Mouse (Mus musculus): ENCODE measurements around the gene Tlcd1. TPM values are rescaled to one million over a fixed set of nuclear protein-coding genes. Genes with fewer than 3 reads are reported as not detected.

Gene Tlcd1
- total and polyA plus RNA-seq, 2 experiments, result 50.7 to 61.5 TPM

DNA sequence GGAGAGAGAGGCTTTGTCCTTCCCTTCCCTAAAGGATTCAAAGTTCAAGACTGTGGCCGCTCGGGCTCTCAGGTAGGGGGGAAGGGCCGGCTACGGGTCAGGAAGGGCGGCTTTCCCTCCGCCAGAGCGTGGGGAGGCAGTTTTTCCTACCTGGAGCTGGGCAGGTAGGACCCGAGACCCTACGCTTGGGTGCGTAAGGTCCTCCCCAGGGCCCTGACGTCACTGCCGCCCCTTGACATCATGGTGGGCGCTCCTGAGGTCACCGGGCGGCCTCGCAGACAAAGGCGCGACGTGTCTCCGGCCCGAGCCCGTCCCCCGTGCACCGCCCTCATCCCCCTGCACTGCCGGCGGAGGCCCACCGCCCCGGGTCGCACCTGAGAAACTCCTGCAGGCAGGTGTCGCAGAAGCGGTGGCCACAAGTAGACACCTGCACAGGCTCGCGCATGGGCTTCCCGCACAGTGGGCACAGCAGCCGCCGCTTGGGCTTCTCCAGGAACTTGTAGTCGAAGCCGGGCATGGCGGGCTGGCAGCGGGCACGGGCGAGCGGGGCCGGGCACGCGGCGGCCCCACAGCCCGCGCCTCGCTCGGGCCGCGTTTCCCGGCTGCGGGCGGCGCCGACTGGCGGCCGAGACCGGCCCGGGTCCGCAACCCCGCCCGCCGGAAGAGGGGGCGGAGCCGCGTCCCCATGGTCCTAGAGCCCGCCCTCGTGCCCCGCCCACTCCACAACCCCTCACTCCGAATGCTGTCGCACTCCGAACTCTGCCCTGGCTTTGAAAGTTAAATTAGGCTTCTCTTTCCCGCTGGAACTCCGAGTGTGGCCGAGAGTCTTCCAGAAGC is 11.4 kb upstream of the Tlcd1 start, which contains the start of gene Traf4:
TSS of gene Traf4 (minus strand) at position 666 of the 837 bp plus-strand sequence.
- Histone ChIP-seq H3K4me1 (ENCODE audit: control insufficient read depth, insufficient read depth, low read length) (peaks cover 20% of the 10 kb centered on the region), H3K36me3 (ENCODE audit: control insufficient read depth, insufficient read depth, low read length) (no peaks in the 10 kb centered on the region; the same call in 1 of the 2 replicates), H3K4me3 (ENCODE audit: insufficient read depth, low read depth, low read length) (peak within 1 kb of the TSS; percentile 99), H3K79me2 (ENCODE audit: control insufficient read depth, insufficient read depth, low read length) (peaks cover 41% of the 10 kb centered on the region; the same call in 1 of the 2 replicates), H3K27ac (replicated peaks; ENCODE audit: insufficient read depth, low read depth, low read length) (peak within 1 kb of the TSS; percentile 98), H3K27me3 (ENCODE audit: control insufficient read depth, insufficient read depth, low read length) (no peaks in the 10 kb centered on the region), H3K9ac (ENCODE audit: low read depth, low read length) (peak within 1 kb of the TSS; percentile 98)
- under 1% methylated on average over 78 of the region's 78 CpGs for WGBS
- peak; percentile 84 for DNase-seq (ENCODE audit: extremely low read depth, low read depth, low spot score)
- peak; percentile 59; the same call in 1 of the 2 replicates for TF ChIP-seq POLR2A (IDR thresholded peaks at IDR 0.05; ENCODE audit: extremely low read depth, insufficient read depth, low read length)
- TF ChIP-seq CTCF (IDR thresholded peaks at IDR 0.05; ENCODE audit: low read depth, low read length), result peak; percentile 24

DNA sequence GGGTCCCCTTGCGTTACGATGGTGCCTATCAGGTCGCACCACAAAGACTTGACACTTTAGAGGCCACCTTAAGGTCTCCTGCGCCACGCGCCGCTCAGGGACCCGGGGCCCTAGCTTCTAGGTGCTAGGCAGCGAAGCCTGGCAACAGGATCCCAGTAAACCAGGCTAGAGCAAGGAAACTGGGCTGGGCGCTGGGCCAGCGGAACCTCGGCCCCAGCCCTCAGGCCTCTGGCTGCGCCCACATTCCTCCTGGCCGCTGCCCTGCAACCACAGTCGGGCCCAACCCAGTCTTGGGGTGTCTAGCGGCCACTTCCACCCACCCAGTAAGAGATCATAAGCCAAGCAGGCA is 10.8 kb upstream of the Tlcd1 start:
- Histone ChIP-seq H3K4me3 (ENCODE audit: insufficient read depth, low read depth, low read length) (peak overlapping the region; percentile 56), H3K4me1 (ENCODE audit: control insufficient read depth, insufficient read depth, low read length) (peaks cover 20% of the 10 kb centered on the region), H3K27ac (replicated peaks; ENCODE audit: insufficient read depth, low read depth, low read length) (peak overlapping the region; percentile 97), H3K36me3 (ENCODE audit: control insufficient read depth, insufficient read depth, low read length) (no peaks in the 10 kb centered on the region; the same call in 1 of the 2 replicates), H3K9ac (ENCODE audit: low read depth, low read length) (peak overlapping the region; percentile 81), H3K79me2 (ENCODE audit: control insufficient read depth, insufficient read depth, low read length) (peaks cover 40% of the 10 kb centered on the region; the same call in 1 of the 2 replicates), H3K27me3 (ENCODE audit: control insufficient read depth, insufficient read depth, low read length) (no peaks in the 10 kb centered on the region)
- WGBS, result under 1% methylated on average over 16 of the region's 16 CpGs
- TF ChIP-seq CTCF (IDR thresholded peaks at IDR 0.05; ENCODE audit: low read depth, low read length) (no peak), POLR2A (IDR thresholded peaks at IDR 0.05; ENCODE audit: extremely low read depth, insufficient read depth, low read length) (no peak)
- DNase-seq (ENCODE audit: extremely low read depth, low read depth, low spot score), result no peak

DNA sequence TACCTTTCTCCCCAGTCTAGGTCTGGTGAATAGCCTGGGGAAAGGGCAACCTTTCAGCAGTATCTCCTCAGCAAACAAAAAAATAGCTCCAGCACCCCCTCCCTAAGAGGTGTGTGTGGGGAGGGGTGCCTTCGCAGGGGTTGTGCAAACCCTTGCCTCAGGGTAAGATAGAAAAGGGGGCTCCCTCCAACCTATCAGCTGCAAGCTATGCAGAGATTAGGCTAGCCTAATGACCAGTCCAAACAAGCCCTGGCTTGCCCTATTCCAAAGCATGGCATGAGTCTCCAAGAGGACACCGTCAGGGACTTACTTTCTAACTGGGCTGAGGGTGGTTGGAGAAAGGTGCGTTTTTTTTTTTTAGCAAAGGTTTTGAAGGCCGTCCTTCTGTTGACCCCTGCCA is 10.3 kb upstream of the Tlcd1 start:
- Histone ChIP-seq H3K9ac (ENCODE audit: low read depth, low read length) (peak overlapping the region; percentile 39), H3K79me2 (ENCODE audit: control insufficient read depth, insufficient read depth, low read length) (peaks cover 37% of the 10 kb centered on the region; the same call in 1 of the 2 replicates), H3K27ac (replicated peaks; ENCODE audit: insufficient read depth, low read depth, low read length) (peak overlapping the region; percentile 97), H3K4me3 (ENCODE audit: insufficient read depth, low read depth, low read length) (no peak overlapping the region), H3K27me3 (ENCODE audit: control insufficient read depth, insufficient read depth, low read length) (no peaks in the 10 kb centered on the region), H3K4me1 (ENCODE audit: control insufficient read depth, insufficient read depth, low read length) (peaks cover 20% of the 10 kb centered on the region), H3K36me3 (ENCODE audit: control insufficient read depth, insufficient read depth, low read length) (no peaks in the 10 kb centered on the region; the same call in 1 of the 2 replicates)
- 35% methylated on average over 4 of the region's 4 CpGs for WGBS
- TF ChIP-seq POLR2A (IDR thresholded peaks at IDR 0.05; ENCODE audit: extremely low read depth, insufficient read depth, low read length) (no peak), CTCF (IDR thresholded peaks at IDR 0.05; ENCODE audit: low read depth, low read length) (no peak)
- DNase-seq (ENCODE audit: extremely low read depth, low read depth, low spot score), result no peak

DNA sequence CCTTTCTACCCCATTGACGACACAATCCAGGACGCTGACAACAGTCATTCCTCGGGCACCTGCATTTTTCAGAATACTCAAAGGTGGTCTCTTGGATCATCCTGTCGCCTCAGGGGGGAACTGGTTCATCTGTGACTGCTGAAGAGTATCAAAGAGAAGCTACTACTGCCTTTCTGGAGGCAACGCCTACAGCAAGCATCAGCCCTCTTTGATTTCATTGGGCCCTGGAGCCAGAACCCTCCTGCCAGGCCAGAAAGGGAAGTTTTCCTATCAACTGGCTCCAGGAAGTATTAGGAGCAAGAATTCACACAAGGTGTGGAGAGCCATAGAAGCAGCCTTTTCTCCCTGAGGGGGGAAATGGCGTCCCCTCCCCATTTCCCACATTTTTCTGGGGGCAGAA is 9.9 kb upstream of the Tlcd1 start:
- Histone ChIP-seq H3K4me3 (ENCODE audit: insufficient read depth, low read depth, low read length) (no peak overlapping the region), H3K36me3 (ENCODE audit: control insufficient read depth, insufficient read depth, low read length) (no peaks in the 10 kb centered on the region; the same call in 1 of the 2 replicates), H3K4me1 (ENCODE audit: control insufficient read depth, insufficient read depth, low read length) (peaks cover 20% of the 10 kb centered on the region), H3K79me2 (ENCODE audit: control insufficient read depth, insufficient read depth, low read length) (peaks cover 35% of the 10 kb centered on the region; the same call in 1 of the 2 replicates), H3K27me3 (ENCODE audit: control insufficient read depth, insufficient read depth, low read length) (no peaks in the 10 kb centered on the region), H3K9ac (ENCODE audit: low read depth, low read length) (no peak overlapping the region), H3K27ac (replicated peaks; ENCODE audit: insufficient read depth, low read depth, low read length) (0 out of 2 replicates have a peak overlapping the region, but pooled peaks have one; percentile 97)
- TF ChIP-seq POLR2A (IDR thresholded peaks at IDR 0.05; ENCODE audit: extremely low read depth, insufficient read depth, low read length) (no peak), CTCF (IDR thresholded peaks at IDR 0.05; ENCODE audit: low read depth, low read length) (no peak)
- no peak for DNase-seq (ENCODE audit: extremely low read depth, low read depth, low spot score)
- 90% methylated on average over 6 of the region's 6 CpGs for WGBS

DNA sequence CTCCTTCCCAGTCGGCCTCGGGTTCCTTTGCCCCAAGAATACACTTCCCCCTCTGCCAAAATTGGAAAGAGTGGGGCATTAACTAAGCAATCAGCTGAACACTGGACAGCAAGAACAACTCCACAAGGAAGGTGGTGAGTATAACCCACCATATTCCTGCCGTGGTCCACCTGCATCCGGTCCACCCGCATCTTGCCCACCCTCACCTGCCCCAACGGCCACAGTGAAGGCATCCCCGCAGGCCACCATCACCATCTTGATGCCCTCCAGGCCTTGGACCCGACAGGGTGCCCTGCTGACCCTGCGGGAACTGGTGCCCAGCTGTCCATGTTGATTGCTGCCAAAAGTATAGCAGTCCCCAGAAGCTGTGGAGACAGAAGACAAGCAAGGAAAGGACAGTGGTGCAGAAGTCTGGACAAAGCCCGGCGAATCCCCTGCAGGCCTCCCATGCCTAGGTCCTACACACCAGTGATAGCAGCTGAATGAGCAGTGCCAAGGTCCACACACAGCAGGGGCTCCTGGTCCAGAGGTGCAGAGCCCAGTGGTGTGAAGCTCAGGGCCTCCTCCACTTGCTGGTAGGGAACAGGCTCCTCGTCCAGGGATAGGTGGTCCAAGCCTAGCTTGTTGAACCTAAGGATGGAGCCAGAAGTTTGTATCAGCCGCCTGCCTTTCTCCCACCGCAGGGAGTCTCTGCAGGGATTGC is 9.1 kb upstream of the Tlcd1 start:
- Histone ChIP-seq H3K4me1 (ENCODE audit: control insufficient read depth, insufficient read depth, low read length) (peaks cover 17% of the 10 kb centered on the region), H3K79me2 (ENCODE audit: control insufficient read depth, insufficient read depth, low read length) (peaks cover 28% of the 10 kb centered on the region; the same call in 1 of the 2 replicates), H3K27me3 (ENCODE audit: control insufficient read depth, insufficient read depth, low read length) (no peaks in the 10 kb centered on the region), H3K9ac (ENCODE audit: low read depth, low read length) (no peak overlapping the region), H3K27ac (replicated peaks; ENCODE audit: insufficient read depth, low read depth, low read length) (no peak overlapping the region), H3K4me3 (ENCODE audit: insufficient read depth, low read depth, low read length) (no peak overlapping the region), H3K36me3 (ENCODE audit: control insufficient read depth, insufficient read depth, low read length) (no peaks in the 10 kb centered on the region)
- no peak for DNase-seq (ENCODE audit: extremely low read depth, low read depth, low spot score)
- 90% methylated on average over 14 of the region's 14 CpGs for WGBS
- TF ChIP-seq CTCF (IDR thresholded peaks at IDR 0.05; ENCODE audit: low read depth, low read length) (no peak), POLR2A (IDR thresholded peaks at IDR 0.05; ENCODE audit: extremely low read depth, insufficient read depth, low read length) (no peak)
